Mouse (Mus musculus): Measurements from ENCODE around the gene Rasgef1a.

Rasgef1a gene

GRCm38 (mm10) chr6:118027036-118027435, 15.8 kb downstream of the Rasgef1a start:
- DNase-seq (ENCODE audit: low spot score in 2 of 2), result no peak

- DNase-seq (ENCODE audit: low spot score in 2 of 2), result no peak
Observed at GRCm38 (mm10) chr6:118031467-118031866, 20.2 kb downstream of the Rasgef1a start.

- DNase-seq (ENCODE audit: low spot score in 2 of 2), result no peak
Observed at GRCm38 (mm10) chr6:118035639-118036038, 24.4 kb downstream of the Rasgef1a start.

- no peak for DNase-seq (ENCODE audit: low spot score in 2 of 2)
Observed at GRCm38 (mm10) chr6:118036118-118036805, 25.0 kb downstream of the Rasgef1a start.

GRCm38 (mm10) chr6:118036866-118037265, 25.6 kb downstream of the Rasgef1a start:
- DNase-seq (ENCODE audit: low spot score in 2 of 2), result no peak

GRCm38 (mm10) chr6:118045180-118045579, 33.9 kb downstream of the Rasgef1a start:
- no peak for DNase-seq (ENCODE audit: low spot score in 2 of 2)

- no peak for DNase-seq (ENCODE audit: low spot score in 2 of 2)
Observed at GRCm38 (mm10) chr6:118045892-118046291, 34.7 kb downstream of the Rasgef1a start.

GRCm38 (mm10) chr6:118046511-118046910, 35.3 kb downstream of the Rasgef1a start:
- DNase-seq (ENCODE audit: low spot score in 2 of 2), result no peak

GRCm38 (mm10) chr6:118046924-118047323, 35.7 kb downstream of the Rasgef1a start:
- DNase-seq (ENCODE audit: low spot score in 2 of 2), result no peak

GRCm38 (mm10) chr6:118047811-118048505, 36.7 kb downstream of the Rasgef1a start:
- no peak for DNase-seq (ENCODE audit: low spot score in 2 of 2)

GRCm38 (mm10) chr6:118049776-118050175, 38.5 kb downstream of the Rasgef1a start:
- no peak for DNase-seq (ENCODE audit: low spot score in 2 of 2)

- no peak for DNase-seq (ENCODE audit: low spot score in 2 of 2)
Observed at GRCm38 (mm10) chr6:118051474-118051873, 40.2 kb downstream of the Rasgef1a start.

GRCm38 (mm10) chr6:118055209-118055608, 44.0 kb downstream of the Rasgef1a start:
- no peak for DNase-seq (ENCODE audit: low spot score in 2 of 2)

GRCm38 (mm10) chr6:118061266-118061665, 50.0 kb downstream of the Rasgef1a start:
- DNase-seq (ENCODE audit: low spot score in 2 of 2), result no peak

- DNase-seq (ENCODE audit: low spot score in 2 of 2), result no peak
Observed at GRCm38 (mm10) chr6:118063266-118063665, 52.0 kb downstream of the Rasgef1a start.

GRCm38 (mm10) chr6:118064968-118065530, 53.8 kb downstream of the Rasgef1a start:
- DNase-seq (ENCODE audit: low spot score in 2 of 2), result no peak

- no peak for DNase-seq (ENCODE audit: low spot score in 2 of 2)
Observed at GRCm38 (mm10) chr6:118065837-118066198, 54.6 kb downstream of the Rasgef1a start.

GRCm38 (mm10) chr6:118066199-118067081, 55.2 kb downstream of the Rasgef1a start:
- peak; percentile 11 to 18 for DNase-seq (ENCODE audit: low spot score in 2 of 2)

GRCm38 (mm10) chr6:118067720-118068119, 56.5 kb downstream of the Rasgef1a start:
- no peak for DNase-seq (ENCODE audit: low spot score in 2 of 2)

- DNase-seq (ENCODE audit: low spot score in 2 of 2), result no peak
Observed at GRCm38 (mm10) chr6:118070321-118071012, 59.2 kb downstream of the Rasgef1a start.

- no peak for DNase-seq (ENCODE audit: low spot score in 2 of 2)
Observed at GRCm38 (mm10) chr6:118071013-118071350, 59.7 kb downstream of the Rasgef1a start.
